Mouse (Mus musculus): ENCODE results near the gene Pla2g4f. TPM values are rescaled to one million over a fixed set of nuclear protein-coding genes. Genes with fewer than 3 reads are reported as not detected.

Pla2g4f gene
- polyA plus RNA-seq, 1 experiment from 2014 or later, result 21.2 TPM

DNA sequence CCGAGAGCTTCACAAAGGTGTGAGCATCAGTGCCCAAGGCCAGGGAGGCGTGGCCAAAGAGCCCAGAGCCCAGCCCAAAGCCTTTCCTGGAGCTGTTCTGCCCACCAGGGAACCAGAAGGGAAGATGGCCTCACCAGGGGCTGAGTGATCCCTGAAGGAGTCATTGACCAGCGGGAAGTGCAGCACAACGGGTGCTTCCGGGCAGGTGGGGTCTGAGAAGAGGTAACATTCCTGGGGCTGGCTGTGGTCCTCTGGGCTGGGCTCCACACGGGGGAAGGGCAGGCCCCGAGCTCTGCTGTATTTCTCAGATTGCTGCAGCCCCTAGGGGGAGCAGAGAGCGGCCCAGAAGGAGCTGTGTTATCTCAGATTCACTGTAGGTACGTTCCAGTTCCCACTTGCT is 45.3 kb downstream of the Pla2g4f start:
- Histone ChIP-seq H3K27ac (no peak overlapping the region), H3K4me1 (peaks cover 7% of the 10 kb centered on the region), H3K9me3 (no peaks in the 10 kb centered on the region), H3K36me3 (no peaks in the 10 kb centered on the region), H3K4me2 (0 out of 2 replicates have a peak overlapping the region, but pooled peaks have one; percentile 15), H3K9ac (no peak overlapping the region), H3K27me3 (no peaks in the 10 kb centered on the region), H3K4me3 (no peak overlapping the region)
- 0 out of 2 replicates have a peak, but pooled peaks have one; percentile 30 for ATAC-seq (ENCODE audit: insufficient number of reproducible peaks, low FRiP score, low TSS enrichment, low read depth)
- WGBS, result 3% methylated on average over 9 of the region's 9 CpGs

DNA sequence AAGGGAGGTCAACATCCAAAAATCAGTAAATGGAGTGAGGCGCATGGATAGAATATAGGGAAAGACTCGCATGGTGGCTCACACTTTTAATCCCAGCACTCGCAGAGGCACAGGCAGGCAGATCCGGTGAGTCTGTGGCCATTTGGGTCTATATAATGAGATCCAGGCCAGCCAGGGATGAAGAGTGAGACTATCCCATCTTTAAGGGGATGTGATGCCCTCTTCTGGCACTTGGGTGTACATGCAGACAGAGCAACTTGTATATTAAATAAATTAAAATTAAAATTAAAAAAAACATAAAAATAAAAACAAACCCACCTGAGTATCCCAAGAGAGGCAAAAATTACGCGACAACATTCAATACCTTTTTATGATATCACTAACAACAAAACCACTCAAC is 48.4 kb downstream of the Pla2g4f start:
- 50% methylated on average over 6 of the region's 6 CpGs for WGBS

DNA sequence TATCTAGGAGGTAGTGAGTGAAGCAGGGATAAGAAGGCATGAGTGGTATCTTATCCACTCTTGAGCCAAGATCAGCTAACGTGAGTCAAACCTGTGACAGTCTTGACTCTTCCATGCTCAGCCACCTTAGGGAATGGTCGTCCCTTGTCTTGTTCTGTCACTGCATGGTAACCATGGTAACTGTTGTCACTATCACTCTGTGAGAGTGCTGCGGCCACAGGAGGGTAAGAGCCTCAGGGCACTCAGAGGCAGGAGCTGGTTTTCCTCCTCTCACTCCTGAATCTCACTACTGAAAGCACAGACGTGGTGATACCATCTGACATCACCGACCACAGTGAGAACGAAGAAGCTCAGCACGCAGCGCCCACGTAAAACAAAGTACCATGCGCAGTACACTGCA is 49.1 kb downstream of the Pla2g4f start:
- no peaks in the 10 kb centered on the region for H3K9me3 ChIP-seq
- ATAC-seq (ENCODE audit: insufficient number of reproducible peaks, low FRiP score, low TSS enrichment, low read depth), result no peak
- 52% methylated on average over 10 of the region's 10 CpGs for WGBS
- H3K27me3 ChIP-seq, result no peaks in the 10 kb centered on the region
- no peak overlapping the region for H3K4me2 ChIP-seq
- no peak overlapping the region for H3K9ac ChIP-seq
- no peak overlapping the region for H3K4me3 ChIP-seq
- peaks cover 7% of the 10 kb centered on the region for H3K4me1 ChIP-seq
- H3K27ac ChIP-seq, result no peak overlapping the region
- H3K36me3 ChIP-seq, result no peaks in the 10 kb centered on the region

More for the DNA sequence above, 48.4 kb downstream of the Pla2g4f start:
- Histone ChIP-seq H3K4me2 (no peak overlapping the region), H3K9me3 (no peaks in the 10 kb centered on the region), H3K36me3 (no peaks in the 10 kb centered on the region), H3K4me3 (no peak overlapping the region), H3K4me1 (peaks cover 7% of the 10 kb centered on the region), H3K9ac (no peak overlapping the region), H3K27ac (no peak overlapping the region), H3K27me3 (no peaks in the 10 kb centered on the region)
- ATAC-seq (ENCODE audit: insufficient number of reproducible peaks, low FRiP score, low TSS enrichment, low read depth), result no peak

DNA sequence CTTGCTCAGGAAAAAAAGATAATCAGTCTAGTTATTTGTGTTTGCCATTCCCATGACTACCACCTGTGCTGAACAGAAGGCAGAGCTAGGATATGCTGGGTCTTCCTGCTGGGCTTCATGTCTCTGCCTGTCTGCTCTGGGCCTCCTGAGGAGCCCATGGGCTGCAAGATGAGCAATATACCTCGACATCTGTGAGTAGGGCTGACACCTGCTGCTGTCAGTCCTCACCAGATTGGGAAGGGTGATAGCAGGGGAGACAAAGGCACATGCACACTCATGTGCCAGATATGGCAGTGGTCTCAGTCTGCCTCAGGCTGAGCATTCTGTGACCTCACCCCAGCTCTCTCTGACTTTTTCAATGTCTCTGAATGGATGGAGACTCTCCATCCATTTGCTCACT is 51.1 kb downstream of the Pla2g4f start:
- no peak overlapping the region for H3K27ac ChIP-seq
- no peak overlapping the region for H3K9ac ChIP-seq
- no peak overlapping the region for H3K4me2 ChIP-seq
- no peaks in the 10 kb centered on the region for H3K27me3 ChIP-seq
- H3K4me1 ChIP-seq, result no peaks in the 10 kb centered on the region
- no peak overlapping the region for H3K4me3 ChIP-seq
- no peak for ATAC-seq (ENCODE audit: insufficient number of reproducible peaks, low FRiP score, low TSS enrichment, low read depth)
- WGBS, result 33% methylated on average over 1 of the region's 1 CpGs
- no peaks in the 10 kb centered on the region for H3K36me3 ChIP-seq
- H3K9me3 ChIP-seq, result no peaks in the 10 kb centered on the region

DNA sequence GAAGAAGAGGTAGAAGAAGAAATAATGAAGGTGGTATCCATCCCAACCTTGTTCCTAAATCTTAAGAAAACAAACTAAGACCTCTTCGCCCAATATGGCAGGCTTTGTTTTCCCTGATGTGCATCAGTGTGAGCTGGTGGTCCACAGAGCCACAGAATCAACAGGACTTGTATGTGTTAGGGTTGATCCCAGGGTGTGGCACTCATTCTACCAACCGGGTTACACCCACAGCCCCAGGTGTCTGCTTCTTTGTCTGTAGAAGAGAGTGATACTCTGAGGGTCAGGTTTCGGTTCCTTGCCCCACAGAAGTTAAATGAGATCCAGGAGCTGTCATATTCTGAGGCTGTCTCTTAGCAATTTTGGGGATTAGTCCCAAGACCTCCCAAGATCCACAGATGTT is 52.6 kb downstream of the Pla2g4f start:
- Histone ChIP-seq H3K9me3 (no peaks in the 10 kb centered on the region), H3K4me2 (no peak overlapping the region), H3K4me3 (no peak overlapping the region), H3K9ac (no peak overlapping the region), H3K4me1 (no peaks in the 10 kb centered on the region), H3K27me3 (no peaks in the 10 kb centered on the region), H3K36me3 (no peaks in the 10 kb centered on the region), H3K27ac (no peak overlapping the region)
- 58% methylated on average over 3 of the region's 3 CpGs for WGBS
- ATAC-seq (ENCODE audit: insufficient number of reproducible peaks, low FRiP score, low TSS enrichment, low read depth), result no peak

DNA sequence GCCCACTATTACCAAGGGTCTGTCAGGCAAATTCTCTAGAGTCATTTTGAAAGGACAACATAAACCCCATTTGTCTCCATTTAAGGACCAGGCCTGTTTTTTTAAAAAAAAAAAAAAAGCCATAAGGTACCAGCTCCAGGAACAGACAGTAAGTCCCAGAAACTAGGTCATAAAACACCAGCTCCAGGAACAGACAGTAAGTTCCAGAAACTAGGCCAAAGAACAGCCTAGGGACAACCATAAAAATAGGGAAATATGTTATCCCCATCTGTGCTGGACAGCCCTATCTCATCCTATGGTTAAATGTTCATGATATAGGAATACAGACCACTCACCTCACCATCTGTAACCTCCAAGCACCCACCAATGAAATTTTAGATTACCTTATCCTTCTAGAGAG is 57.7 kb downstream of the Pla2g4f start:
- no peaks in the 10 kb centered on the region for H3K27me3 ChIP-seq
- no peak overlapping the region for H3K4me2 ChIP-seq
- H3K27ac ChIP-seq, result no peak overlapping the region
- no peaks in the 10 kb centered on the region for H3K36me3 ChIP-seq
- ATAC-seq (ENCODE audit: insufficient number of reproducible peaks, low FRiP score, low TSS enrichment, low read depth), result no peak
- H3K4me1 ChIP-seq, result no peaks in the 10 kb centered on the region
- H3K9ac ChIP-seq, result no peak overlapping the region
- no peak overlapping the region for H3K4me3 ChIP-seq
- no peaks in the 10 kb centered on the region for H3K9me3 ChIP-seq

DNA sequence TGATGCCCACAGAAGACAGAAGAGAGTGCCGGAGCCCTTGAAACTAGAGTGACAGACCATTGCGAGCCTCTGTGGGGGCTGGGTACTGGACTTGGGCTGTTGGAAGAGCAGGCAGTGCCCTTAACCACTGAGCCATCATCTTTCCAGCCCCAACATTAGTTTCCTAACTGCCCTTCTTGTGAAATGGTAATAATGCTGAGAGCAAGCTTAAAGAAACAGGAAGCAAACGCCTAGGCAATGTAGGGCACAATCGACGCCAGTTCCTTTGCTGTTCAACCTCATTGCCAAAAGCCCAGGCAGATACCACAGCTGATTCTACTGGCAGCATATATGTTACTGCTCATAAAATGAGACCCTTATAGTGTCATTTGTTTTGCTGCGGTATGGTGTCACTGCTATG is 61.3 kb downstream of the Pla2g4f start:
- H3K9me3 ChIP-seq, result no peaks in the 10 kb centered on the region
- no peak overlapping the region for H3K9ac ChIP-seq
- 85% methylated on average over 6 of the region's 6 CpGs for WGBS
- no peak overlapping the region for H3K4me3 ChIP-seq
- H3K27ac ChIP-seq, result no peak overlapping the region
- no peaks in the 10 kb centered on the region for H3K36me3 ChIP-seq
- H3K4me1 ChIP-seq, result no peaks in the 10 kb centered on the region
- no peaks in the 10 kb centered on the region for H3K27me3 ChIP-seq
- no peak overlapping the region for H3K4me2 ChIP-seq
- ATAC-seq (ENCODE audit: insufficient number of reproducible peaks, low FRiP score, low TSS enrichment, low read depth), result no peak

Other genes with a start within 250 kb of the Pla2g4f start
- gene Ehd4, start 159.6 kb downstream of the Pla2g4f start, polyA plus RNA-seq (2015; fragmentation: Nextera tagmentation; extraction: Ambion mirVana), result 60.6 and 97.0 TPM in 2 replicates
- 8.0 and 8.6 TPM in 2 replicates for gene Pla2g4e, start 68.8 kb downstream of the Pla2g4f start, polyA plus RNA-seq (2015; fragmentation: Nextera tagmentation; extraction: Ambion mirVana)
- gene Pla2g4d, start 25.0 kb downstream of the Pla2g4f start, polyA plus RNA-seq (2015; fragmentation: Nextera tagmentation; extraction: Ambion mirVana), result 0.45 and 0.48 TPM in 2 replicates
- 22.5 and 25.0 TPM in 2 replicates for gene Vps39, start 39.0 kb upstream of the Pla2g4f start, polyA plus RNA-seq (2015; fragmentation: Nextera tagmentation; extraction: Ambion mirVana)
- gene Ganc, start 89.7 kb upstream of the Pla2g4f start, polyA plus RNA-seq (2015; fragmentation: Nextera tagmentation; extraction: Ambion mirVana), result 7.8 and 9.9 TPM in 2 replicates
- gene Tmem87a, start 89.9 kb upstream of the Pla2g4f start, polyA plus RNA-seq (2015; fragmentation: Nextera tagmentation; extraction: Ambion mirVana), result 10.3 and 11.1 TPM in 2 replicates
- 1.5 and 4.7 TPM in 2 replicates for gene Capn3, start 141.9 kb upstream of the Pla2g4f start, polyA plus RNA-seq (2015; fragmentation: Nextera tagmentation; extraction: Ambion mirVana)
- gene Zfp106, start 249.7 kb upstream of the Pla2g4f start, polyA plus RNA-seq (2015; fragmentation: Nextera tagmentation; extraction: Ambion mirVana), result 47.7 and 49.1 TPM in 2 replicates